Mouse (Mus musculus) E14TG2a.4 (cell line): ENCODE results near the gene Cdk6.

Experiments
- CTCF ChIP-seq: conservative IDR thresholded peaks from 2 replicates; pipeline ENCODE4 v1.5.1; 2014; ENCODE audit warnings: low read length
- NANOG ChIP-seq: IDR thresholded peaks from 2 replicates; pipeline ENCODE4 v1.6.1; 2014; ENCODE audit warnings: borderline replicate concordance, low read length, mixed read lengths

- no peak for TF ChIP-seq CTCF
- no peak for TF ChIP-seq NANOG
These were observed 137.9 kb downstream of the Cdk6 start for GRCm38 (mm10) chr5:3479016-3479795.
